Mouse (Mus musculus) adrenal gland, adult 18-20 months (tissue): ENCODE measurements around the gene Pcca. TPM values are rescaled to one million over a fixed set of nuclear protein-coding genes. Genes with fewer than 3 reads are reported as not detected.
"Not testable (repeated sequence)": the region's sequence is repeated elsewhere in the genome, so short reads cannot be mapped to it uniquely, and the experiment has no call there.

ENCODE experiments used
- DNase-seq, 2 experiments: peaks; one replicate each; pipeline ENCODE4 v3.0.0; 2021 to 2022; ENCODE audit warnings: low spot score in 2 of 2
- total RNA-seq, 2 experiments: library from RNA; stranded (reverse); gene quantifications; 1 replicate in 1 of 2; 2 replicates in 1 of 2; pipeline ENCODE4 v1.2.3; 2021

The Pcca gene
- total RNA-seq, 2 experiments from 2014 or later: 157 to 179 TPM

DNA sequence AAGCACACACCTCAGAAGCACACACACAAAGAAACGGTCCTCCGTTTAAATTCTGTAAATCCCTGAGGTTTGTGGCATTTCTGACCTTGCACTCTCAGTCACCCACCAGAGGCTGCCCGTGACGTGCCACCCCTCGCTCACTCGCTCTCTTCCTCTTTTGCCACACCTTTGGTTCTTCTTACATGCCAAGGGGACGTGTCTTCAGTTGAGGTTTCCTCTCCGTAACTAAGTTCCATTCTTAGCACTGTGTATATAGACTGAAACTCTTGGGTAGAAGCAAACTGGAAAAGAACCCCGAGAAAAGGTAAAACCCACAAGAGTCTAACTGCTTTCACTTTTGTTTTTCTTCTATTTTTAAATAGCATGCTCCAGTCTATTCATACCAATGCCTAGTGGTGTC lies 23.2 kb downstream of the Pcca start:
- no peak for DNase-seq

DNA sequence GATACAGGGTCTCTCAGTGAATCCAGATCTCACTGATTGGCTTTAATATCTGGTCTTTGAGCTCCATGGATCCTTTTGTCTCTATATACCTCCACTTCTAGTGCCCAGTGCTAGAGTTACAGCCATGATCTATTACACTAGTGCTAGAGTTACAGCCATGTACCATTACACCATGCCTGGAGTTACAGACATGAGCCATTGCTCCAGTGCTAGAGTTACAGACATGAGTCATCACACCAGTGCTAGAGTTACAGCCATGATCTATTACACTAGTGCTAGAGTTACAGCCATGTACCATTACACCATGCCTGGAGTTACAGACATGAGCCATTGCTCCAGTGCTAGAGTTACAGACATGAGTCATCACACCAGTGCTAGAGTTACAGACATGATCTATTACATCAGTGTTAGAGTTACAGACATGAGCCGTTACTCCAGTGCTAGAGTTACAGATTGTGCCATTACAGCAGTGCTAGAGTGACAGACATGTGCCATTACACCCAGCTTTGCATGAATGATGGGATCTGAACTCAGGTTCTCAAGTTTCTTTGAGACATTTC lies 26.8 kb downstream of the Pcca start:
- DNase-seq: not testable (repeated sequence)

DNA sequence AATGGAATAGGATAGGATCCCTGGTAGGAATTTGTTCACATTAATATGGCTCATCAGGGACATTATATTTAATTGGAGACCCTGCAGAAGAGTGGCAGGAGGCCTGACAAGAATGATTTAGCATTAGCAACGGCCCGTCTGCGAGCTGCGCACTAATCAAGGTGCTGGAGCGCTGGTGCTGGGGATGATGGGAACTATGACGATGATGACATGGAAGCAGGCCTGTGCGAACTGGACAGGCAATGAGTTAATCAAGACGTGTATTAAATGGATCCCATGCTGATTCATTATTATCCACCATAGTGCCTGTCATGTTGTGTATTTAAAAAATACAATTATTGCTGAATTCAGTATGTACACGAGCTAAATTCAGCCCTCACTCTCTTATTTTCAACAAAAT lies 36.7 kb downstream of the Pcca start:
- no peak for DNase-seq

DNA sequence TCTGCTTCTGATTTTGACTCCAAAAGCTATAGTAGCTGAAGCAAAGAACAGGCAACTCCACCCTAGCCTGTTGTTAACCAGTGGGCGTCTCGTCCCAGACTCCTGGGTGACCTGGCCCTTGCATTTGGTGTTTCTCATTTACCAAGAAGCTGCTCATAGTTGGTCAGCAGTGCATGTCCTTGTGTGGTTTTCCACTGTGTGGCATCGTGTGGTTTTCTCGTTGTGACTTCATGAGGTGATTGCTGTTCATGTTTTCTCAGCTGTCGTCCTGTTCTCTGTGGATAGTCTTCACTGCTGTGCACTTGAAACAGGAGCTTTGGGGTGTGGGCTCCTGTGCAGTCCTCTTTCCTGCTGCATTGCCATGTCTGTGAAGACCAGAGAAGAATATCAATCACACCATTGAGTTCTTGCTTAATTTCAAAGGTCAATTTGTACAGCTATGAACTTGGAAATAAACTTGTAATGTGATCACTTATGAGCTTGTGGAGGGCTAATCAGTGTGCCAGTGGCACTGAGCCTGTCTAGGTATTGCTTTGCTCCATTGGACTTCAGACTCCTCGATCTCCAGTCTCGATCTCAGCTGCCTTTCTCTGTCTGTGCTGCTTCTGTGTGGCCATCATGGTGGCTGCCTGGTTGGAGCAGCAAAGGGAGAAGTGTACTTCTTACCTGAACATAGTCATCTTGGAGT lies 40.1 kb downstream of the Pcca start:
- DNase-seq: no peak

DNA sequence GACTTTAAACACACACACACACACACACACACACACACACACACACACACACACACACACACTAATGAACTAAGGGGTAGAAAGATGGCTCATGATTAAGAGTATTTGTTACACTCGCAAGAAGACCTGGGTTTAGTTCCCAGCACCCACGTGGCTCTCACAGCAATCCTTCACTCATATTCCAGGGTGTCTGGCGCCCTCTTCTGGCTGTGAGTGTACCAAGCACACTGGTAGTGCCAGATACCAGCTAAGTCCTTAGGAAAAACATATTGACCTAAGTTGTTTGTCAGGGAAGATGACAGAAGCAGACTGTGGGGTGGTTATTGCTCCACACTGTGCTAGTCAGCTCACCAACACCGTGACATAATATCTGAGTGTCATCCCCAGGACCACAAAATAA lies 43.7 kb downstream of the Pcca start:
- no peak for DNase-seq

DNA sequence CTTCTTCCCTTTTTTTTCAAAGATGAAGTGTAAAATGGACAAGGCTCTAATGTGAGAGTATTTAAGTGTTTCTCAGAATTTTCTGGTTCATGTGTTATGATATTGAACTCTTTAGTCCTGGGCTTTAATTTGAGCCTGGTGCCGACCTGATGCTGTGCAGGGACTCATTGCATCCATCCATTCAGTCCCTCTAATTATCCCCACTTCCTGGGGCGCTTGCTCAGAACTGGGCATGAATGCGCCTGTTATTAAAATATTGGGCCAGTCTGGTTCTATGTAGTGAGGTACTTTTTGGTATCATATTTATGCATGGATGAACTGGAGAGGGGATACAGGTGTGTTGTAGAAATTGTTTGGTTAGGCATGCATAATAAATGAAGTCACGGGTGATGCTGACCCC lies 47.9 kb downstream of the Pcca start:
- no peak for DNase-seq

DNA sequence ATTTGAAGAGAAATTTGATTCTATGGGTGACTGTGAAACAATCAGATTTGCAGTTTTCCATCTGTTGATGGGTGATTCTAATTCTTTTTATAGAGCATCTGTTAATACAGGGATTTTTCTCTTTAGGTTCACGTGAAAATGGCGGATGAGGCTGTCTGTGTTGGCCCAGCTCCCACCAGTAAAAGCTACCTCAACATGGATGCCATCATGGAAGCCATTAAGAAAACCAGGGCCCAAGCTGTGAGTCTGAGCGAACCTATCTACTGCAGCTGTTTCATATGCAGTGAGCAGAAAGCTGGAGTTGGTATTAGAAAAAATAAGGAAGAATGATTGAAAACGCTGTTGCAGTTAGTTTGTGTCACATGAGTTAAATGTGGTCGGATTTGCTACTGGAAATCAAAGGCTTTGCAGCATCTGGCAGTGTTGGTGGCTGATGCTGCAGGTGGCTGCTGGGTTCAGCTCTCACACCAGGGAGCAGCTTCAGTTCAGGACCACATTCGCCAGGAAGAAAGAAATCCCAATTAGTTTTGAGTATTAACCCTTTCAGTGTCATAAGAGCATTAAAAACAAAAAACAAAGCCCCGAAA lies 48.5 kb downstream of the Pcca start:
- DNase-seq: no peak

DNA sequence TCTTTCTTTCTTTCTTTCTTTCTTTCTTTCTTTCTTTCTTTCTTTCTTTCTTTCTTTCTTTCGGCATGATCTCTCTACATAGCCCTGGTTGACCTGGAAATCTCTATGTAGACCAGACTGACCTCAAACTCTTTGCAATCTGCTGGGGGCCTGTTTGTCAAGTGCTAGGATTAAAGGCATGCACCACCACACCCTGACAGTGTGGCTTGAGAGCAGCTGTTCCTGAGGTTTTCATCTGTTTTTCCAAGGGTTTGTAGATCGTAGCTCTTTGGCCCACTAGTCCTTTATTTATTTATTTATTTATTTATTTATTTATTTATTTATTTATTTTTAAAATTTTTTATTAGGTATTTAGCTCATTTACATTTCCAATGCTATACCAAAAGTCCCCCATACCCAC lies 50.0 kb downstream of the Pcca start:
- not testable (repeated sequence) for DNase-seq

DNA sequence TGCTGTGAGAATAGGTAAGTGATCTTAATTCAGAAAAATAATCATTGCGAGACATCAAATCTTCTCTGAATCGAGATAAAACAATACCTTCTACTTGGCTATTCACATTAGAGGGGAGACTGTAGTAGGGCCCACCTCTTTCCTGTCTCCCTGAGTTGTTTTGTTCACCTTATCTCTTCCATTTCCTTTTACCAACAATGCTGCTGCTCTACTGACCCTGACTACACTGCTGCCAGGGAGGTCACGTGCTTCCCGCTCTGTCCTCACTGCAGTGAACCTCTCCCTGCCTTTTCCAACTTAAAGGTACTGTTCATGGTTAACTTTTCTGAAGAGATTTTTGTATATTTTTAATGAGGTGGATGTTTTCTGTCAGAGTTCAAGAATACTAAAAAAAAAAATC lies 52.8 kb downstream of the Pcca start:
- DNase-seq: no peak

DNA sequence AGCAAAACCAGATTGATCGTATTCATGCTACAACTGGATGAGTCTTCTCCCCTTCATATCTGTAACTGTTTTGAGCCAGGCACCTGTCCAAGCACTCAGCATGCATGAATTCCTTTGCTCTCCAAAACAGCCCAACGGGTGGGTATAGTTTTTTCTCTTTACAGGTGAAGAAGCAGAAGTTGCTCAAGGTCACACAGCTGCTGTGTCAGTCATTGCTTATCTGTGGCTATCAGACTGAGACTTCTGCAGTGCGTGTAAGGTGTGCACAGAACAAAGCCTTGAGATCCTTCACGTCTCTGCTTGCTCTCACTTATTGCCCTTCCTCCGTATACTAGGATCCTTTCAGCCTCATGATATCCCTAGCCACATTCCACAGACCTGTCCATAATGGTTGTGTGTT lies 63.4 kb downstream of the Pcca start:
- DNase-seq: no peak

DNA sequence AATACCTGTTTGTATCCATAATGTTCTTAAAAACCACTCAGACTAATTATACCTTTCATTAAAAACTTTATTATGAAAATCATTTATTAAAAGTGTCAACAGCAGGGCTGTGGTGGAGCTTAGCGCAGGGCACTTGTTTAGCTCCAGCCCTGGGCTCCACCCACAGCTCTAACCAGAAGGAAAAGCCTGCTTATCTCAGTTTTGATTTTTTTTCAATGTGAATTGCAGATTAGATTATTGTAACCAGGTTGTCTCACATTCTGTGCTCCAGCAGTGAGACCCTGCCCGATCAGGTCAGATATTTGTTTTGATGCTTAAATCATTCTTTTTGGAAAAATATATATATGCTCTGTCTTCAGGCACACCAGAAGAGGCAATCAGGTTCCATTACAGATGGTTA lies 64.7 kb downstream of the Pcca start:
- DNase-seq: no peak

DNA sequence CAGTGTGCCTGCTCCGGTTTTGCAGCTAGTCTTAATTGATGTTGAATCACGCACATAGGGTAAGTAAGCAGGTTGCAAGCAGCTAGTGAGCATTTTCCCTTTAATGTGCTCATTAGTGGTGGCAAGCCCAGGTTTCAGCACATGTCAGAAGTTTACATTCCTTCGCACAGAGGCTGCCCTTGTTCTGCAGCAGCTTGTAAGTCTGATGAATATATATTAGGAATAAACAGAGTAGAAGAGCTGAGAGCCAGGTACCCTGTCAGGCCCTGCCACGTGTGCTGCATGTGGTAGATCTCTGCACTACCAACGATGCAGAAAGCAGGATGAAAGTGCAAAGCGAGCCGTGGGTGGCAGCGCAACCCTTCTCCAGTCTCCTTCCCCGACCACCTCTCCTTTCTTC lies 65.7 kb downstream of the Pcca start:
- no peak for DNase-seq

DNA sequence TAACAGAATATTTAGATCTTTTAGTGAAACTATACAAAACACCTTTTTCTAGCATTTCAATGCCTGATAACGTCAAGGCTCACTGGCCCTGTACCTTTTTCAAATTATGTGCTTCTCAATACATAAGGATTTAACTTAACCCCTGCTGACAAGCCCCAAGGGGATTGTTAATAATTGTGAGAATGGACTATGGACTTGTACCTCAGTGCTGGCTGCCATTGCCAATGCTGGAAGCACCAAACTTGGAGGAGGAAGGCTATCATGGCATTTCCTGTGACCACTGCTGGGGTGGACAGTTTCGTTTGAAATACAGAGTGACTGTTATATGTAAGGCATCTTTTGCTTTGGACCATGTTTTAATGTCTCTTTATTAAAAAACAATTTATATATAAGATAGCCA lies 68.6 kb downstream of the Pcca start:
- DNase-seq: no peak

DNA sequence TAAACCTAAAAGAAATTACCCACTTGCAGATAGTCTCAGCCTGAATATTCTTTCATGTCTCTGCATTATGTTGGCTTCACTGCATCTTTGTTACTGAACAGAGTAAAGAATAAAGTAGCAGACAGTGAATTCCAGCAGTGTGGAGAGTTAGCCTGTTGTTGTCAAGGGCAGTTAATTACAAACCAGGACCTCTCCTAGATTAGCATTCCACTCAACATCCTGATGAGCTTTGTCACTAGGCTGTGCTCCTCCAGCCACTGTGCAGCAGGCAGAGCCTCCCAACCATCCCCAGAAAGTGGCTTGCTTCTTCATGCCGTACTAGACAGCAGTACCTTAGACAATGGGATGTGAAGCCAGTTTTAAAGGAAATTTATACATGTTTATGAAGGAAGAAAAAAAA lies 72.4 kb downstream of the Pcca start:
- no peak for DNase-seq

DNA sequence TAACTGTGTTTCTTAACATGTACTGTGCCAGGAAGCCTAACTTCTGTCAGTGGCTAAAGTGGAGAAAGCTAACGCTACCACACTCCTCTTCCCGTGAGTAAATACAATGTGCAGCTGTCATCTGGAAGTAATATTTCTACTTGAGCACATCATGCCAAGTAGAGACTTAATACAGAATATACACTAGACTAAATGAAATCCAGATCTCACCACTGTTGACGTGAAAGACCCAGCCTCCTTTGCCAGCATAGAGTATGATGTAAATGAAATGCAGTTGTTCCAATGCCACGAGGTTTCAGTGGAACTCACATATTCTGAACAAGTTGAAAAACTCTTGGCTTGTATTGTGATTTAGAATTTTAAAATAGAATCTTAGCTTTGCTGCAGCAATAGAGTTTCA lies 73.3 kb downstream of the Pcca start:
- no peak for DNase-seq

DNA sequence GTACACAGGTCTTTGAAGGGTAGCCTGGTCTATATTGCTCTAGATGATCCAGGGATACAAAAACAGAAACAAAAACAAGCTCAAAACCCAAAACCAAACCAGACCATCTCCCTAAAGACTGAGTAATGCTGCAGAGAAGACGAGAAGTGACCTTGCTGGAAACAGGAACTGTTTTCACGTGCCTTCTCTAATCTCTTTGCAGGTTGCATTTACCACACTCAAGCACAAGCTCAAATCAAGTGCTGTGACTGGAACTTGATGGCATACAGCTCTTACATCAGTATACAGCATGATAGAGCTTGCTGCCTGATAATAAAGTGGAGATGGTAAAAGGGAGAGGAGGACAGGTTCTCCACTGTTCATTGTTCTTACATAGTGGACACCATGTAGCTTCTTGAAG lies 74.2 kb downstream of the Pcca start:
- no peak for DNase-seq

DNA sequence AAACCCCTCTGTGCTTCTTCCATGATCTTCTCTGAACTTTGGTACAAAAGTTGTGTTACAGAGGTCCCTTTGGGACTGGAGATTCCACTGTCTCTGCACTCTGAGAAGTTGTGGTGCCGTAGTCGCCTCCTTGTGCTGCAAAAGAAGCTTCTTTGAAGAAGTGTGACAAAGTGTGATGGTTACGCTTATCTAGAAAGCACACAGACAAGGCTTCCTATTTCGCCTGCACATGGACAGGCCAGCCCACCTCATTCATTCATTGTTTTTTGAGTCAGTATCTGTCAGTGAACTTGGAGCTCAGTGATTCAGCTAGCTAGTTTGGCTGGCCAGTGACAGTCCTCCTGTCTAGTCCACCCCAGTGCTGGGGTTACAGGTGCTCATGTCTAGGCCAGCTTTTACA lies 76.9 kb downstream of the Pcca start:
- DNase-seq: no peak

DNA sequence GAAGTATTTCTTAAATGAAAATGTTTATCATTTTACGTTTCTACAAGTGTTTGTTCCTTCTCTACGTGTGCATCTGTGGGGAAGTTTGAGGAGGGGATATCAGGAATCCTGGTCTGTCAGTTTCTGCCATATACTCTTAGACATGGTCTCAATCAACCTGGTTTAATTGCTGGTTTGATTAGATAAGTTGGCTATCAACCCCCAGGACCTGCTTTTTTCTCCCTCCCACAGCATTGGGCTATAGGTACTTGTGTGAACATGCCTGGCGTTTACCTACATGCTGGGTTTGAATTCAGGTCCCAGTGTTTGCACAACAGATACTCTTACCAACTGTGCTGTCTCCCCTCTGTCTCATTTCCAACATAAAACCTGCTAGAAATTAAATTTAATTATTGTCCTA lies 78.2 kb downstream of the Pcca start:
- no peak for DNase-seq

DNA sequence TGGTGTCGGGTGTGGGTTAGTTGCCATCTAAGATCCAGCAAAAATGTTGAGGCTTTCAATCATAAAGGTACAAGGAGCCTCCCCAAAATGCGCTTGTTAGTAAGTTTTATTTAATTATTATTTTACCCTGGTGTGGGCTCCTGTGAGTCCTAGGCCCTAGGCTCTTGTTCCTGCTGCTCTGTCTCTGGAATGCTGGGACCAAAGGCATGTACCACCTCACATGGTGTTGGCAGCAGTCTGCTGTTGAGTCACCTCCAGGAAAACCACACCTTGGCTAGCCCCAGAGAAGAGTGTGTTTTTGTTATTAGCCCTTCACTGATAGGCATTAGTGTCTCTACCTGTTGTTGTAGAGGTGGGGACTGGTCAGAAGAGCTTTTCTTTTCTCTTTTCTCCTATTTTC lies 83.5 kb downstream of the Pcca start:
- no peak for DNase-seq

DNA sequence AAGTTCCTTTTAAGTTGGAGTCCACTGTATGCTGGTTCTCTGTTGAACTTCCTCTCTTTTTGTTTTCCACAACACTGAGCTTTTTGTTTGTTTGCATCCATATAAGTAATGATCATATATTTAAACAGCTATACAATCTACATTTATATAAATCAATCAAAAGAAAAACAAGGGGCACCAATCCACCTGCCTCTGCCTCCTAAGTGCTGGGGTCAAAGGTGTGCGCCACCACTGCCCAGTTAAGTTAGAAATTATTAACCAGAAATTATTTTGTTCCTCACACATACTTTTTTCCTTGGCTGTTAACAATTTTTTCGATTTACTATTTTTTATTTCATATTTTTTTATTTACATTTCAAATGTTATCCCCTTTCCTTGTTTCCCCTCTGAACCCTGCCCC lies 99.3 kb downstream of the Pcca start:
- no peak for DNase-seq

DNA sequence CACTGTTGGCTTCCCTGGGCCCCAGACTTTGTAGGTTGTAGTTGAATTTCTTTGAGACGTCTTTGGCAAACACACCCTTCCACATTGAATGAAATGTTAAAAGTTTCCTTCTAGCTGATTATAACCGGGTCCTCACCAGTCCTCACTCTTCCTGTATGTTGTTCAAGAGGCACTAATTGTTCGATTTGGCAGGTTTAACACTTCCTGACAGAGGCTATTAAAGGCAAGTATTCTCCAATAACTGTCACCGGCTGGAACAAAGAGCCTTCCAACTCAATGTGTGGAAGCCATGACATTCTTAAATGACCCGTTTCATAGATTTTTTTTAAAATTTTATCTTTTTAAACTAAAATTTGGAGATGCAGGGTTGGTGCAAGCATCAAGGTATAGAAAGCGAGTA lies 102.5 kb downstream of the Pcca start:
- no peak for DNase-seq

DNA sequence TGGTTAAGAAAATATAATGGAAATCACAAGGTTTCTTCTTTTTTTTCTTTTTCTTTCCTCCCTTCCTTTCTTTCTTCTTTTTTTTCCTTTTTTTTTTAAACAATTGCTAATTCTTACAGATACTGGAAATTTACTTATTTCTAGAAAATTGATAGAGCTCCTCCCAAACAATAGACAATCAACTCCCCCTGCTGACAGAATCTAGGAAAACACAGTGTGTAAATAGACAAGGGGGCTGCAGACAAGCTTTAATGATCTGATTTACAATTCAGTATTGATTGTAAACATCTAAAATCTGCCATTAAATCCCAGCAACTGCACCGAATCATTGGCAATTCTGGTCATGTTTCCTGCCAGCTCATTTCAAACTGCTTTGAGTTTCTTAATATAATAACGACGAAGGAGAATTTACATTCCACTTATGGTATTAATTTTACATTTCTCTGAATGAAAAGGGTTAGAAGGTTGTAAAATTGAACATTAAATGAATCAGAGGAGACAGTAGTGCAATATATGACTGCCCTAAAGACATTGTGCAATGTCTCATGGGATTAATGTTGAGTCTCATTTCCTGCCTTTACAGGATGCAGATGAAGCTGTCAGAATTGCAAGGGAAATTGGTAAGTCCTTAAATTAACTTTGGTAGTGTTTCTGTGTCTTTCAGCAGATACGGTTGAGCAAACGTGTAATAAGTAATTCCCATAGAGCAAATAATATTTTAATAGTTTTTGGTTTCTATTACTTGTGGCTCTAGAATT lies 103.9 kb downstream of the Pcca start:
- no peak for DNase-seq
